Mouse (Mus musculus): ENCODE measurements around the gene Slc2a8. TPM values are rescaled to one million over a fixed set of nuclear protein-coding genes. Genes with fewer than 3 reads are reported as not detected.

Slc2a8 gene
- polyA plus RNA-seq, 1 experiment from 2014 or later = 14.0 TPM

GRCm38 (mm10) chr2:33002144-33002543, 20.3 kb upstream of the Slc2a8 start:
- Histone ChIP-seq H3K27me3 (ENCODE audit: control insufficient read depth, insufficient read depth, low read length) (no peaks in the 10 kb centered on the region), H3K36me3 (ENCODE audit: control insufficient read depth, insufficient read depth, low read length) (0 out of 2 replicates have a peak, but pooled peaks cover 5% of the 10 kb centered on the region), H3K4me1 (ENCODE audit: control insufficient read depth, insufficient read depth, low read length) (no peaks in the 10 kb centered on the region), H3K4me2 (replicated peaks; ENCODE audit: low read depth, low read length) (no peak overlapping the region), H3K27ac (ENCODE audit: low read length) (no peak overlapping the region), H3K9me3 (ENCODE audit: control insufficient read depth, low read depth, low read length) (no peaks in the 10 kb centered on the region), H3K9ac (replicated peaks; ENCODE audit: low read depth, low read length) (no peak overlapping the region), H3K4me3 (ENCODE audit: low read depth, low read length) (no peak overlapping the region)
- 88% methylated on average over 7 of the region's 7 CpGs for WGBS
- ATAC-seq (ENCODE audit: insufficient number of reproducible peaks, insufficient read depth, low FRiP score, low read depth) = no peak

- Histone ChIP-seq H3K4me1 (ENCODE audit: control insufficient read depth, insufficient read depth, low read length) (no peaks in the 10 kb centered on the region), H3K4me3 (ENCODE audit: low read depth, low read length) (no peak overlapping the region), H3K9ac (replicated peaks; ENCODE audit: low read depth, low read length) (no peak overlapping the region), H3K4me2 (replicated peaks; ENCODE audit: low read depth, low read length) (no peak overlapping the region), H3K36me3 (ENCODE audit: control insufficient read depth, insufficient read depth, low read length) (0 out of 2 replicates have a peak, but pooled peaks cover 5% of the 10 kb centered on the region), H3K27ac (ENCODE audit: low read length) (no peak overlapping the region), H3K9me3 (ENCODE audit: control insufficient read depth, low read depth, low read length) (no peaks in the 10 kb centered on the region), H3K27me3 (ENCODE audit: control insufficient read depth, insufficient read depth, low read length) (no peaks in the 10 kb centered on the region)
- WGBS = 87% methylated on average over 2 of the region's 2 CpGs
- no peak for ATAC-seq (ENCODE audit: insufficient number of reproducible peaks, insufficient read depth, low FRiP score, low read depth)
Observed at GRCm38 (mm10) chr2:32999752-33000151, 17.9 kb upstream of the Slc2a8 start.

- Histone ChIP-seq H3K4me2 (replicated peaks; ENCODE audit: low read depth, low read length) (no peak overlapping the region), H3K4me3 (ENCODE audit: low read depth, low read length) (no peak overlapping the region), H3K4me1 (ENCODE audit: control insufficient read depth, insufficient read depth, low read length) (no peaks in the 10 kb centered on the region), H3K27me3 (ENCODE audit: control insufficient read depth, insufficient read depth, low read length) (no peaks in the 10 kb centered on the region), H3K9me3 (ENCODE audit: control insufficient read depth, low read depth, low read length) (no peaks in the 10 kb centered on the region), H3K9ac (replicated peaks; ENCODE audit: low read depth, low read length) (no peak overlapping the region), H3K36me3 (ENCODE audit: control insufficient read depth, insufficient read depth, low read length) (no peaks in the 10 kb centered on the region), H3K27ac (ENCODE audit: low read length) (no peak overlapping the region)
- ATAC-seq (ENCODE audit: insufficient number of reproducible peaks, insufficient read depth, low FRiP score, low read depth) = no peak
- 82% methylated on average over 4 of the region's 4 CpGs for WGBS
Observed at GRCm38 (mm10) chr2:32997792-32998191, 15.9 kb upstream of the Slc2a8 start.

GRCm38 (mm10) chr2:32997081-32997480, 15.2 kb upstream of the Slc2a8 start:
- Histone ChIP-seq H3K27ac (ENCODE audit: low read length) (no peak overlapping the region), H3K4me2 (replicated peaks; ENCODE audit: low read depth, low read length) (no peak overlapping the region), H3K9me3 (ENCODE audit: control insufficient read depth, low read depth, low read length) (no peaks in the 10 kb centered on the region), H3K36me3 (ENCODE audit: control insufficient read depth, insufficient read depth, low read length) (no peaks in the 10 kb centered on the region), H3K27me3 (ENCODE audit: control insufficient read depth, insufficient read depth, low read length) (no peaks in the 10 kb centered on the region), H3K4me1 (ENCODE audit: control insufficient read depth, insufficient read depth, low read length) (no peaks in the 10 kb centered on the region), H3K9ac (replicated peaks; ENCODE audit: low read depth, low read length) (no peak overlapping the region), H3K4me3 (ENCODE audit: low read depth, low read length) (no peak overlapping the region)
- WGBS = 82% methylated on average over 6 of the region's 6 CpGs
- no peak for ATAC-seq (ENCODE audit: insufficient number of reproducible peaks, insufficient read depth, low FRiP score, low read depth)

GRCm38 (mm10) chr2:32992130-32992529, 10.2 kb upstream of the Slc2a8 start:
- whole genome bisulfite sequencing = 66% methylated on average over 6 of the region's 6 CpGs
- no peaks in the 10 kb centered on the region for H3K4me1 ChIP-seq (ENCODE audit: control insufficient read depth, insufficient read depth, low read length)

GRCm38 (mm10) chr2:32990167-32990832, 8.4 kb upstream of the Slc2a8 start:
- H3K27me3 ChIP-seq (ENCODE audit: control insufficient read depth, insufficient read depth, low read length) = no peaks in the 10 kb centered on the region
- no peak overlapping the region for H3K27ac ChIP-seq (ENCODE audit: low read length)
- H3K9ac ChIP-seq (replicated peaks; ENCODE audit: low read depth, low read length) = no peak overlapping the region
- no peak for ATAC-seq (ENCODE audit: insufficient number of reproducible peaks, insufficient read depth, low FRiP score, low read depth)
- no peaks in the 10 kb centered on the region for H3K36me3 ChIP-seq (ENCODE audit: control insufficient read depth, insufficient read depth, low read length)
- no peaks in the 10 kb centered on the region for H3K9me3 ChIP-seq (ENCODE audit: control insufficient read depth, low read depth, low read length)
- H3K4me2 ChIP-seq (replicated peaks; ENCODE audit: low read depth, low read length) = no peak overlapping the region
- no peaks in the 10 kb centered on the region for H3K4me1 ChIP-seq (ENCODE audit: control insufficient read depth, insufficient read depth, low read length)
- 66% methylated on average over 13 of the region's 13 CpGs for WGBS
- H3K4me3 ChIP-seq (ENCODE audit: low read depth, low read length) = no peak overlapping the region

More at GRCm38 (mm10) chr2:32992130-32992529, 10.2 kb upstream of the Slc2a8 start:
- no peak overlapping the region for H3K4me2 ChIP-seq (replicated peaks; ENCODE audit: low read depth, low read length)
- no peak overlapping the region for H3K27ac ChIP-seq (ENCODE audit: low read length)
- H3K4me3 ChIP-seq (ENCODE audit: low read depth, low read length) = no peak overlapping the region
- H3K9me3 ChIP-seq (ENCODE audit: control insufficient read depth, low read depth, low read length) = no peaks in the 10 kb centered on the region
- no peaks in the 10 kb centered on the region for H3K27me3 ChIP-seq (ENCODE audit: control insufficient read depth, insufficient read depth, low read length)
- ATAC-seq (ENCODE audit: insufficient number of reproducible peaks, insufficient read depth, low FRiP score, low read depth) = no peak
- no peaks in the 10 kb centered on the region for H3K36me3 ChIP-seq (ENCODE audit: control insufficient read depth, insufficient read depth, low read length)
- no peak overlapping the region for H3K9ac ChIP-seq (replicated peaks; ENCODE audit: low read depth, low read length)

- Histone ChIP-seq H3K9me3 (ENCODE audit: control insufficient read depth, low read depth, low read length) (no peaks in the 10 kb centered on the region), H3K36me3 (ENCODE audit: control insufficient read depth, insufficient read depth, low read length) (no peaks in the 10 kb centered on the region), H3K4me2 (replicated peaks; ENCODE audit: low read depth, low read length) (no peak overlapping the region), H3K4me1 (ENCODE audit: control insufficient read depth, insufficient read depth, low read length) (no peaks in the 10 kb centered on the region), H3K27ac (ENCODE audit: low read length) (no peak overlapping the region), H3K27me3 (ENCODE audit: control insufficient read depth, insufficient read depth, low read length) (no peaks in the 10 kb centered on the region), H3K4me3 (ENCODE audit: low read depth, low read length) (no peak overlapping the region), H3K9ac (replicated peaks; ENCODE audit: low read depth, low read length) (no peak overlapping the region)
- ATAC-seq (ENCODE audit: insufficient number of reproducible peaks, insufficient read depth, low FRiP score, low read depth) = no peak
- WGBS = 53% methylated on average over 3 of the region's 3 CpGs
Observed at GRCm38 (mm10) chr2:32989376-32989775, 7.5 kb upstream of the Slc2a8 start.

GRCm38 (mm10) chr2:32985844-32986243, 4.0 kb upstream of the Slc2a8 start:
- no peaks in the 10 kb centered on the region for H3K9me3 ChIP-seq (ENCODE audit: control insufficient read depth, low read depth, low read length)
- no peak overlapping the region for H3K9ac ChIP-seq (replicated peaks; ENCODE audit: low read depth, low read length)
- WGBS = 37% methylated on average over 8 of the region's 8 CpGs
- ATAC-seq (ENCODE audit: insufficient number of reproducible peaks, insufficient read depth, low FRiP score, low read depth) = no peak
- no peak overlapping the region for H3K4me2 ChIP-seq (replicated peaks; ENCODE audit: low read depth, low read length)
- H3K4me3 ChIP-seq (ENCODE audit: low read depth, low read length) = no peak overlapping the region
- H3K27me3 ChIP-seq (ENCODE audit: control insufficient read depth, insufficient read depth, low read length) = no peaks in the 10 kb centered on the region
- no peak overlapping the region for H3K27ac ChIP-seq (ENCODE audit: low read length)
- H3K4me1 ChIP-seq (ENCODE audit: control insufficient read depth, insufficient read depth, low read length) = peaks cover 4% of the 10 kb centered on the region; the same call in 1 of the 2 replicates
- H3K36me3 ChIP-seq (ENCODE audit: control insufficient read depth, insufficient read depth, low read length) = no peaks in the 10 kb centered on the region

GRCm38 (mm10) chr2:32983617-32984016, 1.7 kb upstream of the Slc2a8 start:
- no peak for ATAC-seq (ENCODE audit: insufficient number of reproducible peaks, insufficient read depth, low FRiP score, low read depth)
- no peaks in the 10 kb centered on the region for H3K27me3 ChIP-seq (ENCODE audit: control insufficient read depth, insufficient read depth, low read length)

More at GRCm38 (mm10) chr2:32983617-32984016, 1.7 kb upstream of the Slc2a8 start:
- H3K27ac ChIP-seq (ENCODE audit: low read length) = no peak overlapping the region
- peaks cover 4% of the 10 kb centered on the region; the same call in 1 of the 2 replicates for H3K4me1 ChIP-seq (ENCODE audit: control insufficient read depth, insufficient read depth, low read length)
- no peak overlapping the region for H3K4me3 ChIP-seq (ENCODE audit: low read depth, low read length)
- no peak overlapping the region for H3K9ac ChIP-seq (replicated peaks; ENCODE audit: low read depth, low read length)
- H3K9me3 ChIP-seq (ENCODE audit: control insufficient read depth, low read depth, low read length) = no peaks in the 10 kb centered on the region
- WGBS = 46% methylated on average over 6 of the region's 6 CpGs
- H3K36me3 ChIP-seq (ENCODE audit: control insufficient read depth, insufficient read depth, low read length) = no peaks in the 10 kb centered on the region
- no peak overlapping the region for H3K4me2 ChIP-seq (replicated peaks; ENCODE audit: low read depth, low read length)
